Mouse (Mus musculus): ENCODE data around the gene 1700113H08Rik.

DNA sequence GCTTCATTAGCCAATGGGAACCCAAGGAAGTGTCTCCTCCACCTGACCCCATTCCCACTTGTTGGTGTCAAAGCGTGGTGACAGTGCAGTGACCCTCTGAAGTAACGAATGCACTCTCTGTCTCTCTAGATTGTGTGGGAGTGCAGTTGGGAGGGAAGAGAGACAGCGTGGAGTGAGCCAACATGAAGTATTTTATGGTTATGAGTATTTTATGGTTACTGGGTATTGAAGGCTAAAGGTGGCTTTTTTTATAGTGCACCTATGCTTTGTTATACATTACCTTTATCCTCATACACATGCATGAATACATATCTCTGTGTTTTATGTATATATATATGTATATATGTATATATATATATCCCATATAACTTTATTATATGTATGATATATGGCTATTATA, 8.7 kb upstream of the 1700113H08Rik start:
- TF ChIP-seq POLR2A (IDR thresholded peaks at IDR 0.05; ENCODE audit: insufficient read length, low read depth) (no peak), USF1 (IDR thresholded peaks at IDR 0.05; ENCODE audit: low read depth) (no peak), POLR2AphosphoS2 (IDR thresholded peaks at IDR 0.05; ENCODE audit: insufficient read length, low read depth) (no peak), SRF (IDR thresholded peaks at IDR 0.05; ENCODE audit: control insufficient read depth, insufficient read length, low read depth) (no peak), E2F4 (IDR thresholded peaks at IDR 0.05; ENCODE audit: insufficient read depth) (no peak), MYOD1 (IDR thresholded peaks at IDR 0.05; ENCODE audit: control insufficient read depth in 1 of 3, insufficient read length in 2 of 3, low read depth in 2 of 3) (no peak), CEBPB (IDR thresholded peaks at IDR 0.05; ENCODE audit: insufficient read depth, poor library complexity, severe bottlenecking) (no peak), MAX (IDR thresholded peaks at IDR 0.05; ENCODE audit: low read depth) (no peak), REST (IDR thresholded peaks at IDR 0.05; ENCODE audit: insufficient read depth, insufficient read length) (no peak), TCF12 (IDR thresholded peaks at IDR 0.05; ENCODE audit: insufficient read depth, poor library complexity, severe bottlenecking) (no peak), MYOG (IDR thresholded peaks at IDR 0.05; ENCODE audit: control insufficient read depth in 1 of 3, insufficient read depth in 1 of 3, insufficient read length in 2 of 3, low read depth in 2 of 3) (no peak)
